Comparison of ENCODE assay signal across 9 mouse cellular contexts in the genomic region with DNA sequence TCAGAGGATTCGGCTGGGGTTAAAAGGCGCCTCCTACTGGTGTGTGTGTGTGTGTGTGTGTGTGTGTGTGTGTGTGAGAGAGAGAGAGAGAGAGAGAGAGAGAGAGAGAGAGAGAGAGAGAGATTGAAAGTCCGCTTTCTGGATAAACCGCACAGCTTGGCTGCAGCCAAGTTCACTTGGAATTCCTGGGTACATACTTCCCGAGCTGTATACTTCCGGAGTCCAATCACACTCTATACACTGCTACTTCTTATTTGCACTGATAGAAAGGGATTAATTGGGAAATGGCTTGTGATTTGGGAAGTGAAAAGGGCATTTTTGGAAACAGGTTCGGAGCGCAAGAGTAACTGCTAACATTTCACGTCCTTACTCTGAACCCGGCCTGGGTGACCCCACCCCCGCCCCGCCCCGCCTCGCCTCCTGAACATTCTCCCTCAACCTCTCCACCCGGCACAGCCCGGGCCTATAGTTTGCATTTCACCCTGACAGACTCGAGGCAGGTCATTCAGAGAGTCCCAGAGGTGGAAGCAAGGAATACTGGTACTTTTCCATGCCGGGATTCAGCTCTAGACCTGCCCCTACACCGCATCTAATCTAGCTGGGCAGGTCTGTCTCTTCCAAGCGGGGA. TPM values are rescaled to one million over a fixed set of nuclear protein-coding genes. Genes with fewer than 3 reads are reported as not detected.
DNase-seq lines count a peak whose midpoint lies in the region; ATAC-seq and TF ChIP-seq lines count a peak whose summit lies in the region.
"Had no signal": no experiment of that assay in that cellular context is flagged by ENCODE, and none has a peak within 500 bp of the region (broad histone marks: within the 10 kb centered on the region; RNA-seq: fewer than 3 reads in every experiment).

No protein-coding gene starts in this region.

- TF ChIP-seq CTCF in intestine, postnatal 0 days (IDR thresholded peaks at IDR 0.05; ENCODE audit: low read depth) = peak; percentile 50; the same call in 1 of the 2 replicates
- TF ChIP-seq CTCF in layer of hippocampus, adult 2 months (conservative IDR thresholded peaks at IDR 0.05) = no peak

- peaks cover 28 to 42% of the 10 kb centered on the region in 2 experiments for H3K4me1 ChIP-seq in heart, embryonic 14.5 days (ENCODE audit: control insufficient read depth in 2 of 2, insufficient read depth in 2 of 2, low read length in 2 of 2)
- H3K4me1 ChIP-seq in embryonic facial prominence, embryonic 10.5 days = peaks cover 59% of the 10 kb centered on the region
- H3K4me1 ChIP-seq in intestine, postnatal 0 days (replicated peaks; ENCODE audit: control insufficient read depth, insufficient read depth, low read length) = peaks cover 8% of the 10 kb centered on the region; the same call in 1 of the 2 replicates
- peaks cover 36% of the 10 kb centered on the region for H3K4me1 ChIP-seq in midbrain, embryonic 13.5 days (replicated peaks)

- WGBS in heart, embryonic 14.5 days = 6% methylated on average over 20 of the region's 20 CpGs
- WGBS in embryonic facial prominence, embryonic 10.5 days = 5% methylated on average over 20 of the region's 20 CpGs
- 9% methylated on average over 20 of the region's 20 CpGs for WGBS in intestine, postnatal 0 days
- 4% methylated on average over 19 of the region's 20 CpGs for WGBS in midbrain, embryonic 13.5 days

- H3K27me3 ChIP-seq in heart, embryonic 14.5 days (ENCODE audit: control insufficient read depth, insufficient read depth, low read length) = no peaks in the 10 kb centered on the region
- H3K27me3 ChIP-seq in embryonic facial prominence, embryonic 10.5 days (replicated peaks; ENCODE audit: low read depth, poor library complexity, severe bottlenecking) = peaks cover 64% of the 10 kb centered on the region
- no peaks in the 10 kb centered on the region for H3K27me3 ChIP-seq in intestine, postnatal 0 days (replicated peaks; ENCODE audit: control insufficient read depth, insufficient read depth, low read length)
- H3K27me3 ChIP-seq in midbrain, embryonic 13.5 days = peaks cover 50% of the 10 kb centered on the region

- ATAC-seq in heart, embryonic 14.5 days (ENCODE audit: insufficient number of reproducible peaks, insufficient read depth, low FRiP score, low read depth) = no peak
- ATAC-seq in intestine, postnatal 0 days = 0 out of 2 replicates have a peak, but pooled peaks have one; percentile 1
- no peak for ATAC-seq in midbrain, embryonic 13.5 days

- H3K9ac ChIP-seq in heart, embryonic 14.5 days (ENCODE audit: low read length) = peak overlapping the region; percentile 84
- H3K9ac ChIP-seq in intestine, postnatal 0 days (ENCODE audit: low read depth, low read length) = peak overlapping the region; percentile 65
- H3K9ac ChIP-seq in midbrain, embryonic 13.5 days (replicated peaks) = no peak overlapping the region

- H3K4me2 ChIP-seq in heart, embryonic 14.5 days (ENCODE audit: low read length) = peak overlapping the region; percentile 72
- peak overlapping the region; percentile 85 for H3K4me2 ChIP-seq in intestine, postnatal 0 days (replicated peaks; ENCODE audit: low read depth)
- H3K4me2 ChIP-seq in midbrain, embryonic 13.5 days (replicated peaks) = peak overlapping the region; percentile 96

- H3K27ac ChIP-seq in heart, embryonic 14.5 days (replicated peaks in 1 of 2; ENCODE audit: control insufficient read depth in 1 of 2, insufficient read depth in 1 of 2, low read depth in 2 of 2, low read length in 2 of 2) = peak overlapping the region; percentile 93 to 94
- peak overlapping the region; percentile 86; the same call in 1 of the 2 replicates for H3K27ac ChIP-seq in embryonic facial prominence, embryonic 10.5 days (replicated peaks)
- peak overlapping the region; percentile 92 for H3K27ac ChIP-seq in intestine, postnatal 0 days (ENCODE audit: low read depth, low read length)
- no peak overlapping the region for H3K27ac ChIP-seq in midbrain, embryonic 13.5 days
- H3K27ac ChIP-seq in layer of hippocampus, adult 2 months = no peak overlapping the region

- intact Hi-C loops in heart, postnatal 14 days (cut with DNase I) = no loop called here

- DNase-seq in heart, postnatal 14 days = no peak
- no peak for DNase-seq in embryonic facial prominence, embryonic 10.5 days (ENCODE audit: low spot score)
- DNase-seq in thymus, postnatal 25 days = no peak
- DNase-seq in layer of hippocampus, adult 2 months (ENCODE audit: low spot score in 2 of 2) = no peak
- no peak for DNase-seq in cerebellum, adult 11 months

- peak overlapping the region; percentile 76 to 91 for H3K4me3 ChIP-seq in heart, embryonic 14.5 days (ENCODE audit: control insufficient read depth in 1 of 2, insufficient read depth in 1 of 2, low read depth in 1 of 2, low read length in 2 of 2)
- peak overlapping the region; percentile 78 for H3K4me3 ChIP-seq in embryonic facial prominence, embryonic 10.5 days
- peak overlapping the region; percentile 69 for H3K4me3 ChIP-seq in intestine, postnatal 0 days (ENCODE audit: low read depth, low read length)
- peak overlapping the region; percentile 65 for H3K4me3 ChIP-seq in midbrain, embryonic 13.5 days (replicated peaks)
- H3K4me3 ChIP-seq in layer of hippocampus, adult 2 months = no peak overlapping the region

- no peaks in the 10 kb centered on the region for H3K36me3 ChIP-seq in heart, embryonic 14.5 days (ENCODE audit: control insufficient read depth, insufficient read depth, low read length)
- no peaks in the 10 kb centered on the region for H3K36me3 ChIP-seq in embryonic facial prominence, embryonic 10.5 days (replicated peaks)
- H3K36me3 ChIP-seq in intestine, postnatal 0 days (ENCODE audit: control insufficient read depth, insufficient read depth) = no peaks in the 10 kb centered on the region
- H3K36me3 ChIP-seq in midbrain, embryonic 13.5 days = no peaks in the 10 kb centered on the region
- H3K36me3 ChIP-seq: G1E had no signal

- H3K9me3 ChIP-seq in heart, embryonic 14.5 days (ENCODE audit: control insufficient read depth, low read length) = no peaks in the 10 kb centered on the region
- H3K9me3 ChIP-seq in embryonic facial prominence, embryonic 10.5 days = no peaks in the 10 kb centered on the region
- H3K9me3 ChIP-seq in intestine, postnatal 0 days (ENCODE audit: control insufficient read depth) = no peaks in the 10 kb centered on the region
- no peaks in the 10 kb centered on the region for H3K9me3 ChIP-seq in midbrain, embryonic 13.5 days

RNA-seq across cellular contexts. Expression of gene Tmem51, which starts 0.9 kb away (rescaled TPM):
- polyA plus RNA-seq in heart, embryonic 14.5 days (2014; fragmentation: Nextera tagmentation; extraction: Ambion mirVana) = 35.6 and 36.4 TPM in 2 replicates
- 10 to 100 TPM; 12.0 to 12.7 TPM for total RNA-seq in heart, postnatal 14 days (2021)
- 9.5 and 9.7 TPM in 2 replicates for polyA plus RNA-seq in embryonic facial prominence, embryonic 10.5 days (2016; fragmentation: Nextera tagmentation; extraction: Ambion mirVana)
- 212 and 256 TPM in 2 replicates for polyA plus RNA-seq in intestine, postnatal 0 days (2015; fragmentation: Nextera tagmentation; extraction: Ambion mirVana)
- polyA plus RNA-seq in midbrain, embryonic 13.5 days (2015; fragmentation: Nextera tagmentation; extraction: Ambion mirVana) = 5.7 and 6.4 TPM in 2 replicates
- 1 to 10 TPM; 3.9 to 4.5 TPM for total RNA-seq in layer of hippocampus, adult 2 months (2021)
- polyA plus RNA-seq: G1E had no signal

Comparison
In these comparisons a context has a peak if more than half of its experiments do, and no peak if none do; other contexts are left out.
1. H3K27ac ChIP-seq: peak in heart, embryonic 14.5 days (2 of 2), embryonic facial prominence, embryonic 10.5 days (single experiment) and intestine, postnatal 0 days (single experiment); none in midbrain, embryonic 13.5 days (single experiment) and layer of hippocampus, adult 2 months (single experiment).
2. Peak in every context shown above with its lines, with median percentiles within 50 percentile points of each other: H3K4me2 ChIP-seq.